Mouse (Mus musculus) layer of hippocampus, postnatal 36 days (tissue): ENCODE data around the gene Padi2. TPM values are rescaled to one million over a fixed set of nuclear protein-coding genes. Genes with fewer than 3 reads are reported as not detected.

Experiments
- DNase-seq, 2 experiments: peaks; one replicate each; pipeline ENCODE4 v3.0.0; 2022
- total RNA-seq, 2 experiments: library from RNA; stranded (reverse); gene quantifications; 2 replicates each; pipeline ENCODE4 v1.2.3; 2021

Gene Padi2
- 10 to 100 TPM; 22.1 to 24.4 TPM for total RNA-seq

GRCm38 (mm10) chr4:140906076-140906826 lies at the start of gene Padi2:
Gene Padi2, plus strand, starts transcription at chr4:140906344.
- DNase-seq, result peak; percentile 50 to 62

GRCm38 (mm10) chr4:140857041-140857440 lies 49.1 kb upstream of the Padi2 start:
- no peak for DNase-seq

GRCm38 (mm10) chr4:140857813-140858212 lies 48.3 kb upstream of the Padi2 start:
- DNase-seq, result no peak

GRCm38 (mm10) chr4:140859291-140859690 lies 46.9 kb upstream of the Padi2 start:
- DNase-seq, result no peak

GRCm38 (mm10) chr4:140860125-140860766 lies 45.9 kb upstream of the Padi2 start:
- no peak for DNase-seq

GRCm38 (mm10) chr4:140860767-140861147 lies 45.4 kb upstream of the Padi2 start:
- no peak for DNase-seq

- DNase-seq, result no peak
Measured at GRCm38 (mm10) chr4:140862036-140862650, 44.0 kb upstream of the Padi2 start.

- DNase-seq, result no peak
Measured at GRCm38 (mm10) chr4:140868484-140869190, 37.5 kb upstream of the Padi2 start.

GRCm38 (mm10) chr4:140869945-140870344 lies 36.2 kb upstream of the Padi2 start:
- DNase-seq, result no peak

- DNase-seq, result no peak
Measured at GRCm38 (mm10) chr4:140870876-140871275, 35.3 kb upstream of the Padi2 start.

- DNase-seq, result no peak
Measured at GRCm38 (mm10) chr4:140871376-140871775, 34.8 kb upstream of the Padi2 start.

GRCm38 (mm10) chr4:140871851-140872685 lies 34.1 kb upstream of the Padi2 start:
- DNase-seq, result no peak

GRCm38 (mm10) chr4:140872686-140872992 lies 33.5 kb upstream of the Padi2 start:
- DNase-seq, result no peak

- DNase-seq, result no peak
Measured at GRCm38 (mm10) chr4:140873011-140873410, 33.1 kb upstream of the Padi2 start.

- no peak for DNase-seq
Measured at GRCm38 (mm10) chr4:140876161-140876560, 30.0 kb upstream of the Padi2 start.

GRCm38 (mm10) chr4:140876681-140877080 lies 29.5 kb upstream of the Padi2 start:
- DNase-seq, result no peak

GRCm38 (mm10) chr4:140877441-140877840 lies 28.7 kb upstream of the Padi2 start:
- no peak for DNase-seq

GRCm38 (mm10) chr4:140878655-140879054 lies 27.5 kb upstream of the Padi2 start:
- no peak for DNase-seq

- no peak for DNase-seq
Measured at GRCm38 (mm10) chr4:140879116-140879515, 27.0 kb upstream of the Padi2 start.

- DNase-seq, result peak; percentile 17 to 25
Measured at GRCm38 (mm10) chr4:140879739-140880138, 26.4 kb upstream of the Padi2 start.

GRCm38 (mm10) chr4:140880207-140880606 lies 25.9 kb upstream of the Padi2 start:
- DNase-seq, result no peak

GRCm38 (mm10) chr4:140881026-140881670 lies 25.0 kb upstream of the Padi2 start:
- no peak for DNase-seq
